Mouse (Mus musculus) kidney, postnatal 14 days (tissue): ENCODE measurements around the gene Fibcd1.

Experiments
- DNase-seq: peaks from one replicate; pipeline ENCODE4 v3.0.0; 2022; ENCODE audit warnings: mixed read lengths

The Fibcd1 gene

DNA sequence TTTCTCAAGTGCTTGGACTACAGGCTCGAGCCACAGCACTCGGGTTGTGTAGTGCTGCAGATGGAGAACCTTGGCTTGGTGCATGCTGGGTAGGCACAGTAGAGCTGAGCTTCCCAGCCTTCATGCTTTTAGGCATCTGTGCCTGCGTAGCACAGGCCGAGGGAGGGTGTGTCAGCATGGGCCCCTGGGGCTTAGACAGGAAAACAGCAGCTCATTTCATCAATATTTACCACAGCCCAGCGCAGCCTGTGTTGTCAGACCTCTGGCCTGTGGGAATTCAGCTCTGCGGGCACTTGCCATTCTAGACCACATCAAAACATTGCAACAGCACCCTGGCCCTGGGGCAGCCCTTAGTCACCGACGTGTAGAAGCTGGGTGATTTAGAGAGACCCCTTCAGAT lies 10.2 kb upstream of the Fibcd1 start:
- DNase-seq: no peak

DNA sequence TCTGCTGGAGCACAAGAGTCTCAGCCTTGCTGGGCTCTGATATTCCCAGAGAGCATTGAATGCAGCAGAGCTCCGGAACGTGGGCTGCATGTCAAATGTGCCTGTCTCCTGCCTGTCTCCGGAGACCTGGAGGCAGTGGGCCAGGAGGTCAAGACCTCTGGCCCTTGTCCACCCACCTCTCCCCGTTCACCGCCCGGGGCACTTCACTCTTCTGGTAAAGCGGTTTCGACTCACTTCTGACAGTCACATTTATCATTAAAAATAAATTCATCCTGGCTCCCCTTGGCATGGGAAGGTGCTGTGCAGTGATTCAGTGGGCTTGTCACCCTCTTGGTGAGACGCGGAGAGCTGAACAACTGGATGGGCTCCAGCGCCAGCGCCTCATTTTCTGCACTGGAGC lies 4.3 kb upstream of the Fibcd1 start:
- no peak for DNase-seq

DNA sequence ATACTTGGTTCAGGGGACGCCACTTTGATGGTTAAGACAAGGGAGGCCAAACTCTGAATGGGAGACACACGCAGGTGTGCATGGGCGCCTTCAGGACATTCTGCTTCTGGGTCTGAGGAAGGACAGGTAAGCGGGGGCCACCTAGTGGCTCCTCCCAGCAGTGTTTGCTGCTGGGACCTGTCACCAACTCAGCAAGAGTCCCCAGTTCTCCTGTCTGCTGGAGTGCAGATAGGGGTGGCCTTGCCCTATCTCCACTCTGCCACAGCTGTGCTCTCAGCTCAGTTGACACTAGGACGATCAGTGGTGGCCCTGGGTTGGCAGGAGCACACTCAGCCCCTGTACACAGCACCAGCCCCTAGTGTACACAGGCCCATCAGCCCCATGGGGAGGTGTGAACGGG lies 2.1 kb upstream of the Fibcd1 start:
- peak; percentile 58 for DNase-seq

DNA sequence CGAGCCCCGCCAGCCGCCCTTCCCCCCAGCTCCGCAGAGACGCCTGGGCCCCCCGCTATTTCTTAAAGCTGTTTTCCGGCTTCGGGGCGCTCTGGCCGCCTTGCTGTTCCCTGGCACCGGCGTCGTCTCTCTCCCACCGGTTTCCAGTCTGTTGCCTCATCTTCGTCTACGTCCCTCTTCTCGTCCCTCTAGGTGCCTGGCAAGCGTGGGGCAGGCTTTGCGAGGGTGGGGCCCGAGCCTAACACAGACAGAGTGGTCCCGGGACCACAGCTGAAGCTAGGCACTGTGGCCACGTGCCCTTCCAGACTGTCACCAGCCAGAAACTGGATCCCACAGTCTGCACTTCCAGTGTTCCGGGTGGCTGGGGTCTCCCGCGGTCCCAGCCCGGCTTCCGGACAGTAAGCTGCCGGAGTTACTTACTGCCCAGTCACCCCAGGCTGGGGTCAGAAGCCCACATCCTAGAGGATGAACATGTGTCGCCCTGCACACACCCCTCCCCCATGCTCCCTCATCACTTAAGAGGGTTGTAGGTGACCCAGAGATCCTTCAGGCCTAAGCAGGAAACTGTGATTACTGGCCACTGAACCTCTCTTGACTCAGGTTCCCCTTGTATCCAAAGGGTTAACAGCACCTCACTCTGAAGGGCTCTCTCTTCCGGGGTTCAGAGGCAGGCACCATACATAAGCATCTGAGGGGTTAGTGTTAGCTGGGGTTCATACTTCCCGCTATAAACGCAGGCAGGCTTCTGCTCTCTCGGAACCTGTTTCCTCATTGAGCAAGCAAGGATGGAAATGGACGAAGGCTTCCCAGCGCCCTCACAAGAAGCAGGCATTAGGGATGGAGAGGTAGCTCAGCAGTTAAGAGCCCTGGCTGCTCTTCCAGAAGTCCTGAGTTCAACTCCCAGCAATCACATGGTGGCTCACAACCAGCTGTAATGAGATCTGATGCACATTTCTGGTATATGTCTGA lies 1.2 kb upstream of the Fibcd1 start:
- no peak for DNase-seq

DNA sequence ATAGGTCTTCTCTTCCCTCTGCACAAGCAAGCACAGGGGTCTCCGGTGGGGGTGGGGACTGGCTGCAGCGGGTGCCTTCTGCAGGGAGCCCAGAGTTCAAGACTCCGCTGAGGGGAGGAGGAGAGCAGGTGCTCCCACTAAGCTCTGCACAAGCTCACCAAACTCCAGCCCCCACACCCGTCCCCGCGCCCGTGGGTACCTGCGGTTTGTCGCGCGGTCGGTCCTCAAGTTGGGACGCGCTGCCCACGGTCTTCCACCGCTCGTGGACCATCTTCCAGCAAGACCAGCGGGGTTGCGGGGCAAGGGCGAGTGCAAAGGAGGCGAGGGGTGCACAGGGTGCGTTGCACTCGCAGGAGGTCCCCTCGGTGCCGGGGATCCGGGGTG lies 301 bp downstream of the Fibcd1 start:
- DNase-seq: no peak

DNA sequence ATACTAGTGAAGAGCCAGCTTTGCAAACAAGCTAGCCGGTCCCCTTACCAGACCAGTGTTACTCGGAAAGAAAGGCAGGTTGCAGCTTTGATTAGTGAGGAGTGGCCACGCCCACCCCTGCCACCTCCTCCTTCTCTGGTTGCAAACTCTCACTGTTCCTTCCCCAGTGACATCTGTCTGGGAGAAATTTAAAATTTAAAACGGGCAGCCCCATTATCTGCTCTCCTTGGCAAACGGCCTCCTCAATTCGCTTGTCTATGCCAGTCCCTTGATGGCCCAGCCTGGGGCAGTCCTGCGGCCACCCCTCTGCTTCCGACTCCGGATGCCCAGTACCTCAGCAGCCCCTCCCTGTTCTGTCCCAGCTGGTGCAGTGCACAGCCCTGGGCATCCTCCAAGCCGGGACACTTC lies 1.1 kb downstream of the Fibcd1 start:
- DNase-seq: no peak

DNA sequence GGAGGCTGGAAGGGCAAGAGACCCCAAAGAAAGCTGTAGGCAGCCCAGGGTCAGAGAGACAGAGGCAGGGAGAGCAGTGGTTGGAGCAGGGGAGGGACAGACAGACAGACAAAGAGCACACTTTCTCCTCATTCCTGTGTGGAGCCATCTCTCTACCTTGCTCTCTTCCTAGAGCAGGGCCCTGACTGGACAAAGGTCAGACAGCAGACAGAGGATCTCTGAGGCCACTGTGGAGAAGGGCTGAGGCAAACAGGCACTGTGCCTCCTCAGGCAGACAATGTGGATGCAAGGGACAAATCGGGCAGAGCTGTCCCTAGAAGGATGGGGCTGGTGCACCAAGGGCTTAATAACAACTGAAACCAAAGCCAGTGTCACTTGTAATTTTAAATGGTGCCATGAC lies 6.9 kb downstream of the Fibcd1 start:
- DNase-seq: no peak

DNA sequence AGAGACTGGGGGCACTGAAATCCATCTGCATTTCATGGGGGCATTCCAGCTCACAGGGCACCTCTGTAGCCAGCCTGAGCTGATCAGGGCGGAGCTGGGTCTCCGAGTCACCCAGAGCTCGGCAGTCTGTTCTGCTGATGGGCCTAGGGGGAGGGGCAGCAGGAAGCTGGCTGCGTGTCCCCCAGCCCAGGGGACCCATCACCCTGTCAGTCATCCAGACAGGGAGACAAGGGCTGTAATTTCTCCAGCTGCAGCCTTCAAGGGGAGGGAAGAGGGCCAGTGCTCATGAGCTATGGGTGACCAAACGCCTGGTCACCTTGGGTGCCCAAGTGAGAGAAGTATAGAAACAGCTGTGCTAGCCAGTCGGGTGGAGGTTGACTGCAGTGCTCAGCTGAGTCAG lies 8.8 kb downstream of the Fibcd1 start:
- no peak for DNase-seq

DNA sequence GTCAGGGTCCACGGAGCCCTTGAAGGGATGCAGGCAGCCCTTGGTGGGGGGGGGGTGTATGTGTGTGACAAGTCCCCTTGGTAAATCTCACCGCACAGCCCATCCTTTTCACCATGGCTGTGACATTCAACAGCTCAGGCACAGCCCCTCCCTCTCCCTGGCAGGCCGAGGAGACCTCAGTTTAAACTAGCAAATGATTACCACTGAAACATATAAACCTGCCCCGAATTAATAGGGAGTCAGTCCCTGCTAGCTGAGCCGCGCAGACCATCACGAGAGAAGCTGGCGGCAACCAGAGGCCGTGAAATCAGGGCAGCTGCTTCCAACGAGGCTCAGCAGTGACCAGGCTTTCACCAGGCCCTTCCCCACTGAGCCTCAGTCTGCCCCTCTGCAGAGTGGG lies 9.7 kb downstream of the Fibcd1 start:
- peak; percentile 74 for DNase-seq

DNA sequence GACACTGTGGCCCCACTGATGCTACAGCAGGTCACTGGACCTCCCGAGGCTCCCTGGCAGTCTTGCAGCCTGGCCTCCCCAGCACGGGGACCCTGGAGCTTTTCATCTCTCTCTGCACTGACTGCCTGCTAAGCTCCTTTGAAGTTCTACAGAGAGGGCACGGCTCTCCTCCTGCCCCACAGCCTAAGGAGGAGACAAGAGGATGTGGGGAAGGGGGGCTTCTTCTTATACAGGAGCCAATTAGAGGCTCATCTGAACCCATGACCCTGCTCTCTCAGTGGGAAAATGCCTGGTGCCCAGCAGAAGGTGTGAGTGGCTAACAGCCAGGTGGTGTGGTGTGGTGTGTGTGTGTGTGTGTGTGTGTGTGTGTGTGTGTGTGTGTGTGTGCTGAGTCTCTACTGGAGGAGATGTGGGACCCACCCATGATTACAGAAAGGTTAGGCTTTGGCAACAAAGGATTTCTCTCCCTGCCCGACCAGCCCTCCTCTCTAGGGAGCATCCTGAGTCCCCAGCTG lies 17.4 kb downstream of the Fibcd1 start:
- no peak for DNase-seq

DNA sequence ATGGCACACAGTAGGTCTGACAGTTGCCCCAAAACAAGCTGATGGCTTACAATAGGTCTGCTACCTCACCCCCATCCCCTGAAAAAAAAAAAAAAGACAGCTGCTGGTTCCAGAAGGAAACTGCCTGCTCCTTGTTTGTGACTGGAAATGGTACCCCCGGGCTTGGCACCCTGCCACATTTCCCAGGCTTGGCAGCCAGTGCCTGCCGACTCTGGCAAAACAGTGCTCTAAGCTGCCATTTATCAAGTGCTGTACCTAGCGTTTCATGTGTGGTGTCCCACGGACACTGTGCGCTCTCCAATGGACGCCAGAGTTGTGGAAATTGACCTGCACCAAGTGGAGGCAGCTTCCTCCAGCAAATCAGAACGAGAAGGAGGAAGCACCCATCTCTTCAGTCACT lies 17.9 kb downstream of the Fibcd1 start:
- DNase-seq: peak; percentile 78

DNA sequence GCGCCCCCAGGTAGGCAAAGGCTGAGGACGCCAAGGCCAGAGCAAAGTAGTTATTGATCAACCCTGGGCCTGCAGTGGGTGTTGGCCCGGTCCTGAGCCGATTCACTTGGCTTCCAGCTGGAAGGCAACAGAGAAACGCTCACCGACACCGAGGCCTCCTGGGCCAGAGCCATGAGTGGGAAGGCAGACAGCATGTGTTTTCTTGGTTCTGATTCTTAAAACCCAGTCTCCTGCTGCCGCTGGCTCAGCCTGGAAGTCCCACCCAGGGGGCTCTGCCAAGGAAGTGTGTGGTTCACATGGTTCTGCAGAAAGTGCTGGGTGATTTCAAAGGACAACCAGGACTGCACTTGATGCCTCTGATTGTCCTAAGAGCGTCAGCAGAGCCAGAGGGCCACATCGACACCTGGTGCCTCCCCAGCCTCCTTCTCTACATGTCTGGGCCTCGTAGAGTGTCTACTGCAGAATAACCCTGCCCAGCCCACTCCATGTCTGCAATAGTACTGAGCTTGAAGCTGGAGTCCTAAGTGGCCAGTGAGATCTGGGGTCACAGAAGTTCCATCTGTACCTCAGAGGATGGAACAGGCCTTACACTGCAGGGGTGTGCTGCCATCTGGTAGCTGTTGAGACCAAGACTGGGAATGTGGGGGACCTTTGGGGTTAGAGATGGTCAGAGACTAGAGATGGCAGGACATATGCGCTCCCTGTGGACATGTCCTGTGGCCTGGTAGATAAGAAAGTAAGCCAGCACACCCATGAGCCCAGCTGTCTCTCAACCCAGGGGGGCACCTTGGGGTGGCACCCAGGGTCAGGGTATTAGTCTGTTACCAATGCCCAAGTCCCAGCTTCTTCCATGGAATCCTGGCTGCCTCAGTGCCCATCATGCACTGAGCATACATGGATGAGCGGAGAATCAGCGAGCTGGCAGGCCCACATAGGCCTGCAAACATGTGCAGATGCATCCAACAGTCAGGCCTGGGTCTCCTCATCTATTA lies 19.4 kb downstream of the Fibcd1 start:
- DNase-seq: no peak

DNA sequence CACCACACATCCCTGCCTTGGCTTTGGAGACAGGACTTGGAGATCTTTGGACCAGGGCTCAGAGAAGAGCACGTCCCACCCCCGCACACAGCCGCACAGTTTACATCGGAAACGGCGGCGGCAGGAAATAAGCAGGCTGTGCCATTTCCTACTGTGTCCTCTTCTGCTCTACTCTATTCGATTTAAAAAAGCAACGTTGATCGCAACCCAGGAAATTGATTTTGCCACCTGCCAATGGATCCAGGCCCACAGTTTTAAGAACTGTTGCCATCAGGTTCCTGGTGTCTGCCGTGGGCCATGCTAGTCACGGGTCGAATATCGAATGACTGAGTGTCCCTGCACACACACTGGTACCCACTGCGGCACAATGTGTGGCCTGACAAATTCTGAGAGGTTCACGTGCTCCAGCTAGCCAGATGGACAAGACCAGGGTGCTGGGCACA lies 20.3 kb downstream of the Fibcd1 start:
- no peak for DNase-seq

DNA sequence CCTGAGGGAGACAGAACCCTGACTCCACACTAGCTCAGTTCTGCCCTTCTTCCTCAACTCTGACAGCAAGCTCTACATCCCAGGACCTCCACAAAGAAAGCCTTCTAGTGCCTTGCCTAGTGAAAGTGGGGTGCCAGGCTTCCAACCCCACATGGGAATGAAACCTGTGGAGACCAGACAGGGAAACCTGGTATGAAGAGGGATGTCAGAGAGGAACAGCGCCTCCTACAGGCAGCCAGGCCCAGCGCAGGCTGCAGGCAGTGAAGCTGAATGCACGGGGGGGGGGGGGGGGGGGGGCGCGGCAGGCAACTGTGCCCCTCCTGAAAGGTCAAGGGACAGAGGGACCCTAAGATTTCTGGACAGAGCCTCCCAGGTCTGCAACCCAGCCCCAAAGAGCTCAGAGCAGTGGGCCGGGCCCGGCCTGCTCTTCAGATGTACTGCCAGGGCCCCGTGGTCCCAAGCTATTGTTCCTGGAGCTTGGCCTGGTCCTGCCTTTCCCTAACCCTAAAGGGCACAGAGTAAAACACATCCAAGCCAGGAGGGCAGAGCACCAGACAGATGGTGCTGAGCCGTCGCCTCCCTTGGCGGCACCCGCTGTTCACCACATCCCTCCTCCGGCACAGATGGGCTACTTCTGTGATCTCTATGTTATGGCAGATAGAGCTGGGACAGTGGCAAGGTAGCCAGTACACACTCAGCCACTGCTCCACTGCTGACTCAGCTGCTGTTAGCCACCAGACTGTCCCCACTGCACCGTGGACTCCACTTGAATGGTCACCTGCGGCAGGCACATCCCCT lies 21.7 kb downstream of the Fibcd1 start:
- no peak for DNase-seq

DNA sequence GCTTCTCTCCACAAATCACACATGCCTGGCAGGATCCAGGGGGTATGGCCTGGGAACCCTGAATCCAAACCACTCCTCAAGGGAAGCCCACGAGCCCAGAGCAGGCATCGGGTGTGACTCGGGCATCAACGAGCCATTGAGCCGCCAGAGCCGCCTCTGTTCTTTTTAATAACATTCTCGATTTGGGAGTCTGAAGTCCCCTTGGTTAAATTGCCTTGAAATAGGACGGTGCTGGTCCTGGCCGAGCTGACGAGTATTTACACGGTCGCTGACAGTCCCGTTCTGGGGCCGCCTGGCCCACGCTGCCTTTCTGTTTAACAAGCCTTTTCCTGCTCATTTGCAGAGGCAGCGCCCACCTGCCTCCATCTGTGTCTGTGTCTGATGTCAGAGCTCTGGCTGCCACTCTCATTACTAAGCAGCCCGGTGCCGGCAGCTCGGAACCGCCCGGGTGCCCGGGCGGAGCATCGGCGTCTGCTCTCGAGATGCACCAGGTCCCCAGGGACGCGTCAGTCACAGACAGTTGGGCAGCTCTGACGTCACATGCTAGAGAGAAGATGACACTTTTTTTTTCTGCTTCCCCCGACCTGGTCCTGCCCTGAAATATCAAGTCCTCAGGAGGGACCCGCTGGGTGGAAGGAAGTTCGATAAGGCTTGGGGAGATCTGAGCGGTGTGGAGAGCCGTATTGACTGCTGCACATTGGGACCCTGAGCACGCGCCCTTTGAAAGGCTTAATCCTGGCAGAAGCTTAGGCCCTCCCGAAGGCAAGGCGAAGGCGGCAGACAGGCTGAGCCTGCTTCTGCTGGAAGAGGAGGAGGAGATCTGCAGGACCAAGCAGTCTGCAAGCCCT lies 23.1 kb downstream of the Fibcd1 start:
- DNase-seq: no peak

DNA sequence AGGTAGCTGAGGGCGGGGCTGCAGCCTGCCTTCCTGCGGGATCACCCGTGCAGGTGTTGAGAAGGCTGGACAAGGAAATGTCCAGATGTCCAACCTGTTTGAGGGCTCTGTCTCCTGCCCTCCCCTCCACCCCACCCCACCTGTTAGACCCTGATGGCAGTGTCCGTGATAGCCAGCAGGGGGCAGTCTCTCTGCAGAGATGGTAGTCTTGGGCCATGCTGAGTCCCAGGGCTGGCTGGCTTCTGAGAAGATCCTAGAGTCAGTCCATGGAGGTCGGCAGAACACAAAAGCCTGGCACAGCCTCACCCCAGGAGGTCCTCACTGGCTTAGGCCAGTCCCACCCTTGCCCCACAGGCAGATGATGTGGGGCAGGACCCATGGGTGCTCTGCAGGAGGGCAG lies 30.4 kb downstream of the Fibcd1 start:
- DNase-seq: peak; percentile 82

DNA sequence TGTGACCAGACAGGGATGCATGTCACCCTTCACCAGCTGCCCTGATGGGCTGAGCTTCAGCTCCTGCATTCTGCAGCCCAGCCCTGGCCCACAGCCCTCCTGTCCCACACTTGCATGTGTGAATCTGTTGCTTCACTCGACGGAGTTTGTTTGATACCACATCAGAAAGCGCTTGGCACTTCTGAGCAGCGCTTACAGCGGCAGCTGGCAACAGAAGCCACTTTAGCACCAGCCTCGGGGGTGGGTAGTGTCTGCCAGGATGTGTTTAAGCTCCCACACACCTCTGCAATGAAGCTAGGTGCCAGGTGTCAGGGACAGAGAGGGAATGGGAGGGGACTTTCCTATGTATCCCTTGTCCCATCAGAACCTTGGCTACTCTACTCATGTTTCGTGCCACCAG lies 31.1 kb downstream of the Fibcd1 start:
- no peak for DNase-seq

DNA sequence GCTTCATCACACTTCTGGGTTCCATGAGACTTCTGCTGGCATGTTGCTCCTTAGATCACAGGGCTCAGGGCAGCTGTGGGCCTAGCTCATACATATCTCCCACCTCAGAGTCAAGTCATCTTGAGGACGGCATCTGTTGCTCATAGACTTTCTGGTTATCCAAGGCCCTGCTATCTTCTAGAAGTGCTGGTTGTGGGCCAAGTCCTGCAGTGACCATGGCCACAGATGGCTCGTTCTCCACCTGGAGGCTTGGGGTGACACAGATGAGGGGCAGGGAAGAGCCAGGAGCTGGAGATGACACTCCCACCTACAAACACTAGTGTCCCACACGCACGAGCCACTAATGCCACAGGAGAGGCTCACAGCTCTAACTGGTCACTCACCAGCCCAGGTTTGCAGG lies 32.2 kb downstream of the Fibcd1 start:
- no peak for DNase-seq

DNA sequence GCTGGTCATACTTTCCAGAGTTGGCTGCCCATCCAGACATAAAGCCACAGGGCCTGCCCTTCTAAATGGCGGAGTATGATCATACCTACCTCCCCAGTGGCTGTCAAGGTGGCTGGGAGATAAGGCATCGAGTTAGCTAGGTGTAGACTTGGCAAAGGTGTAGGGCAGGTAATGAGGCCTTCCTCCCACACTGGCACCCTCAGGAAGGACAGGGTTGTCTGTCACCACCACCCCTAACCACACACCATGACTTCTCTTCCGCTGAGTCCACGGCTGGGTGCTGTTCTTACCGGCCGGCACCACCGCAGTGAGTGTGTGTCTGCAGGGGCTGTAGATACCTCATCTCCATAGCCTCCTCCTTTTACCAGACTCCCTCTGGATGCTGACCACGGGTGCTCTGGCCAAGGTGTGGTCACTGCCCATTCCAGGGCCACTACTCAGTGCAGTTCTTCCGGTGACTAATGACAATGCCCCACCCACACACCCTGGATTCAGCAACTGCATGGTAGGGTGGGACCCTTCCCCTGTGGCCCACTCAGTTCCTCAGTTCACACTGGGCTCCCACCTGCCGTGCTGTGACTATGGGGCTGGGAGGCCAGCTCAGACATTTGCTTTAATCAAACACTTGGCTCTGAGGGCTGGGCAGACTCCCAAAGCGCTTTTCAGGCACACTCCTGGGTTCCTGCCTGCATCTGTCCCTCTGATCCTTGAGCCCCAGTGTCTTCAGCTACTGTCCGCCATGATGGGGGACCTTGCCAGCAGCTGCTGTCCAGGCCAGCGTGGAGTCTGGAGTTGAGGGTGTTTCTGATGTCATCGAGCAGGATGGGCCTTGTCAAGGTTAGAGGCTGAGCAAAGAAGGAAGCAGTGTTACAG lies 34.5 kb downstream of the Fibcd1 start:
- DNase-seq: no peak

DNA sequence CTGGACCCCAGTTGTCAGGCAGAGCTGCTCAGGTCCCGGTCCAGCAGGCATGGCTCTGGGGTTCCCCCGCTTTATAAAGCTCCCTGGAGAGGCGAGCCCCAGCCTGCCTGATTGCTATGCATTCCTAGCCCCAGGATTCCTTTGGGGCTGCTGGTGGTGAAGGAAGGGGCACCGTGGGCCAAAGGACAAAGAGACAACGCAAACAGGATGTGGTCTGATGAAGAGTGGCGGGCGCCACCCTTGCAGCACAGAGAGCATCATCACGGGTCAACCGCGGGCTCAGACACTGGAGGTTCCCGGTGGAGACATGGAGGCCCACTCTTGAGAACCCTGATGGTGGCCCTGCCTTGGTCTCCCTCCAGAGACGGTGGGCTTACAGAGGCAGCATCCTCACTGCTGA lies 35.4 kb downstream of the Fibcd1 start, which contains the start of gene Qrfp:
Gene Qrfp, minus strand, starts transcription at position 137 of the 400 bp plus-strand sequence.
- no peak for DNase-seq
